Mouse (Mus musculus) cerebellum, adult 2 months (tissue): ENCODE measurements at regions not wholly inside any gene's neighbourhood (a gene's known extent, or its start where the extent isn't known, plus 50 kb on each side); places are given as distances from the start of the nearest gene placed in this dataset.

ENCODE experiments used
- CTCF ChIP-seq: fragments of 200-500 bp; IDR thresholded peaks from 2 replicates; pipeline ENCODE4 v1.5.1; 2011; ENCODE audit warnings: low read depth, mild to moderate bottlenecking, control low read depth, low read length, moderate library complexity, borderline replicate concordance; ENCODE audit not compliant: insufficient read depth
- POLR2A ChIP-seq: fragments of 200-500 bp; IDR thresholded peaks from 2 replicates; pipeline ENCODE4 v1.6.1; 2011; ENCODE audit warnings: low read length, control low read depth, borderline replicate concordance; ENCODE audit not compliant: insufficient read depth

GRCm38 (mm10) chr2:19142586-19142985, 56.5 kb upstream of the Armc3 start:
- TF ChIP-seq POLR2A (no peak), CTCF (no peak)
